Mouse (Mus musculus) midbrain, embryonic 13.5 days (tissue): ENCODE measurements at regions not wholly inside any gene's neighbourhood (a gene's known extent, or its start where the extent isn't known, plus 50 kb on each side); places are given as distances from the start of the nearest gene placed in this dataset.
A peak's percentile ranks its signal among the peaks of the same experiment; 100 is the strongest.
"Not testable (repeated sequence)": the region's sequence is repeated elsewhere in the genome, so short reads cannot be mapped to it uniquely, and the experiment has no call there.

Experiments
- ATAC-seq: fragments of 200-750 bp; cut with Nextera tagmentation; 2 replicates; pipeline ENCODE4 v1.8.0; 2017; ENCODE audit warnings: mild to moderate bottlenecking, moderate TSS enrichment, moderate library complexity
- H3K27ac ChIP-seq: fragments of 300-500 bp; sonication (generic); 2 replicates; pipeline ENCODE4 v1.5.1; 2015; ENCODE audit warnings: inconsistent platforms, mild to moderate bottlenecking, moderate library complexity
- H3K27me3 ChIP-seq: fragments of 300-500 bp; sonication (generic); 2 replicates; pipeline ENCODE4 v1.6.1; 2015; ENCODE audit warnings: mild to moderate bottlenecking, inconsistent platforms
- H3K36me3 ChIP-seq: fragments of 300-500 bp; sonication (generic); 2 replicates; pipeline ENCODE4 v1.6.1; 2015; ENCODE audit warnings: mild to moderate bottlenecking, inconsistent platforms
- H3K4me1 ChIP-seq: fragments of 300-500 bp; sonication (generic); replicated peaks from 2 replicates; pipeline ENCODE4 v1.6.1; 2015; ENCODE audit warnings: inconsistent platforms
- H3K4me2 ChIP-seq: fragments of 300-500 bp; sonication (generic); replicated peaks from 2 replicates; pipeline ENCODE4 v1.6.1; 2015; ENCODE audit warnings: moderate library complexity, mild to moderate bottlenecking, inconsistent platforms
- H3K4me3 ChIP-seq: fragments of 300-500 bp; sonication (generic); replicated peaks from 2 replicates; pipeline ENCODE4 v1.5.1; 2015; ENCODE audit warnings: mild to moderate bottlenecking, inconsistent platforms
- H3K9ac ChIP-seq: fragments of 300-500 bp; sonication (generic); replicated peaks from 2 replicates; pipeline ENCODE4 v1.6.1; 2015; ENCODE audit warnings: mild to moderate bottlenecking, inconsistent platforms
- H3K9me3 ChIP-seq: fragments of 300-500 bp; sonication (generic); 2 replicates; pipeline ENCODE4 v1.6.1; 2016; ENCODE audit warnings: mild to moderate bottlenecking, inconsistent platforms
- WGBS: fragments of 180-500 bp; shearing (Covaris S2); methylation state at CpG from one replicate; pipeline ENCODE4 v1.1.7; 2015; 5-methylcytosine and 5-hydroxymethylcytosine counted together

GRCm38 (mm10) chr19:9511931-9512330 lies 335.4 kb upstream of the Scgb2a2 start:
- no peak for ATAC-seq
- Histone ChIP-seq H3K4me3 (no peak overlapping the region), H3K4me2 (no peak overlapping the region), H3K36me3 (no peaks in the 10 kb centered on the region), H3K4me1 (no peaks in the 10 kb centered on the region), H3K9me3 (0 out of 2 replicates have a peak, but pooled peaks cover 3% of the 10 kb centered on the region), H3K27ac (no peak overlapping the region), H3K27me3 (no peaks in the 10 kb centered on the region), H3K9ac (no peak overlapping the region)
- 65% methylated on average over 4 of the region's 4 CpGs for WGBS

GRCm38 (mm10) chr19:9544168-9544567 lies 303.2 kb upstream of the Scgb2a2 start:
- WGBS, result 39% methylated on average over 4 of the region's 4 CpGs
- H3K4me3 ChIP-seq, H3K9ac ChIP-seq, H3K4me2 ChIP-seq, H3K27me3 ChIP-seq, H3K9me3 ChIP-seq, H3K27ac ChIP-seq, H3K36me3 ChIP-seq, H3K4me1 ChIP-seq: not testable (repeated sequence)
- ATAC-seq, result 0 out of 2 replicates have a peak, but pooled peaks have one; percentile 37
